Mouse (Mus musculus) activated CD4-positive, CD25-positive, alpha-beta regulatory T cell (primary cell): ENCODE measurements around the gene Ppp1r14b. TPM values are rescaled to one million over a fixed set of nuclear protein-coding genes. Genes with fewer than 3 reads are reported as not detected.

Source experiments
- polyA plus RNA-seq, 2 experiments: library from polyadenylated mRNA; unstranded; fragments of 100-300 nt; shearing (Covaris generic); gene quantifications; one replicate each; pipeline ENCODE4 v1.2.1; 2017

The Ppp1r14b gene
- polyA plus RNA-seq = 100 to 1,000 TPM; 131 to 187 TPM

DNA sequence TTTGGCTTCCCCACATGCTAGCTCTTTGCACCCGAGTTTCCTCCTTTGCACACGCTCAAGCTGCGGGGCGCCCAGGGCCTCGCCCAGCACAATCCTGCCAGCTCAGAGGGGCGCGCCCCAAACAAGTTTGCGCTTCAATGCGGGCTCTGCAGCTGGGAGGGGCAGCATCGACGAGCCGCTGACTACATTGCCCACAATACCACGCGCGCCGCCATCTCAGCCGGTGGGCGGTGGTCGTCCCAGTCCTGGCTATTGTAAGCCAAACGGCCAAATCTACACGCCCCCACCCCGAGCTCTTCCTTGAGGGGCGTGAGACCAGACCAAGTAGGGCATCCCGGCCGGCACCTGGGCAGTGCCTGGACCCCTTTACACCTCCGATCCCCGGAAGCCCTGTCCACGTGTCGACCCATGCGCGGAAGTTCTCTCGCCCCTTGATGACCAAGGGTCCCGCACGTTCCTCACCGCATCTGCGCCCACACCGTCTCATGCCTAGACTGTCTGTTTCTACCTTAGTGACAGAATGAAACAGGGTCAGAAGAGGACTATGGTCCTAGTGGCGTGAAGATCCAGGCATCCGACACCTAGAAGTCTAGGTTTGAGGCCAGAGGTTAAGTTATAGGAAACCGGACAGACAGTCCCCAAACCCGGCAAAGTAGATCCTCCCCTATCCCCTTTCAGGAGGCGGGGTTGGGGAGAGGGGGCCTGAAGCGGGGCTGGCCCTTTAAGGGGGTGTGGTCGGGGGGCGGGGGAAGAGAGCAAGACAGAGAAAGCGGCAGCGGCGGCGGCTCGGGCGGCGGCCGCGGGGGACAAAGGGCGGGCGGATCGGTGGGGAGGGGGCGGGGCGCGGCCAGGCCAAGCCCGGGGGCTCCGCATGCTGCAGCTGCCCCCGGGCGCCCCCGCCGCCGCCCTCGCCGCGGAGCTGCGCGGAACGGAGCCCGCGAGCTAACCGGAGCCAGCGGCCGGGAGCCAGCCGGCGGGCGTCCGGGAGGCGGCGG lies at the start of gene Ppp1r14b:
Gene Ppp1r14b (plus strand): TSS at position 758 of the 995 bp plus-strand sequence.

DNA sequence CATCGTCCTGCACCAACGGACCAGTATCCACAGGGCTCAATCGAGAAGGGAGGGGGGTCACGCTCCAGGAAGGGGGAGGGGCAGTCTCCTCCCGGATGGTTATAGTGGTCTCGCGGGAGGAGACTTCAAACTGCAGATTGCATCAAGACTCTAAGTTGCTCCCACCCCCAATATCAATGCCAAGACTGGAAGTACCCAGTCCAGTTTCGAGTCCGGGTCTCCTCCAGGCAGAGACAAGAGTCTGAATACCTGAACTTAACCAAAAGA lies 49.5 kb upstream of the Ppp1r14b start, which contains the start of gene Catsperz:
Gene Catsperz (minus strand): TSS at position 74 of the 267 bp plus-strand sequence.

DNA sequence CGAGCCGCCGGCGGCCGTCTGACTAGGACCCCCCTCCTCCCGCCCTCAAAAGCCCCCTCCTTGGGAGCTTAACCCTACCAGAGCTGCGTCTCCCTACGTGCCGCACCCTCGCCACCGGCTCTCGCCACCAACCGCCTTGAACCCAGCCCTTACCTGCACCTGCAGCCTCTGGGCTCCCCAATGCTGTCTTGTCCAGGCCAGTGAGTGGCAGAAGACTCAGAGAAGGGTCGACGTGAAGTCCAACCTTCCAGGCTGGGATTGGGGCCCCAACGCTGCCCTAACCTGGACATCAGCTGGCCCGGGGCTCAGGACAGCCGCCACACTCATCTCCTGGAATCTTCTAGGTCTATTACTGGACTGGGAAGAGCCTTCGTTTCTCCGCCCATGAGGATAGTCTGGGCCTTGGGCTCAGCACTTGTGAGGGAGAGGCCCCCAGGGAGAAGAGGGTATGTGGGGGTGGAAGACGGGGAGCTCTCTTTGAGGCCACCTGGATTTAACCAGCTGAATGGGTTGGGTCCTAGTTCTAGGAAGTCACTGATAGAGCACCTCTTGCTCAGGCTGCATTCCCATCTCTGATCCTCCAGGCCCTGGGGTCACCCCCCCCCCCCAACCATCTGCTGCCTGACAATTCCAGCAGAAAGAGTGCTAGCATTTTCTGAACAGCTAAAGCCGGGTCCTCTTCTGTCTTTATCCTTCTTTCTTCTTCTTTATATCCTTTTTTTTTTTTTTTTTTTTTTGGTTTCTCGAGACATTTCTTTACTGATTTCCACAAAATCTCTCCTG lies 40.4 kb upstream of the Ppp1r14b start, which contains the start of gene Kcnk4:
Gene Kcnk4 (minus strand): TSS at position 321 of the 783 bp plus-strand sequence.

DNA sequence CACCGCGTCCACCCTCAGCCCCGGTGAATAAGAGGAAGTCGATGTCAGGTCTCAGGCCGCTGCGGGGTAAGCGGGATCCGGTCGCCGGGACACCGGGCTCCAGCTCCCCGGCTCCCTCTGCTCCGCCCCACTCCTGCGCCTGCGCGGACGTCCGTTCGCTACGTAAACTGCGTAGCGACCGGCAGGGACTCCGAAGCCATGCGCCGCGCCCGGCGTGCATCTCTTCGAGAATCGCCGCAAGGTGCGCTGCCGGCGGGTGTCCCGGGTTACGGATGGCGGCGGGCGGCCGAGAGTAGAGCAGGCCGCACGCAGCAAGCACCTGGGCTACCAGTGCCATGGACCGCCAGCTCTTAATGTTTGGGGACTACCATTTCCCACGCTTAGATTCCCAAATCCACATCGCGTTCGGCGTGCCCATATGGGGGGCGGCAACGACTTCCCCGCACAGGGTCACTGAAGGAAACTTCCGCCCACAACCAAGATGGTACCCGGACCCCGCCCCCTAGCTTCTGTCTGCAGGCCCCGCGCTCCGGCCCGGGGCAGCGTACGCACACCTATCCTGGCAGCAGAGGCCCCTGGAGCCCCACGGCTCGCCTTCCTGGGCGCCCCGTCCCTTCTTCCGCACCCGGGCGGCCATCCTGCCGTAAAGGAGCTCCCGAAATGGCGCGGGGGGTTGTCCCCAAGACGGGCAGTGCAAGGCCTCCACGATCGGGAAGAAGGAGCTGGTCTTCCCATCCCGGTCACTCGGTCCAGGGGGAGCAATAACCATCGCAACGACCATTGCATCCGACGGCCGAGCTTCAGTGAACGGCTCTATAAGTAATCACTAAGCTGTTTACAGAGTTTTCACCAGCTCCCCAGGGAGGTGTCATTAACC lies 33.2 kb upstream of the Ppp1r14b start, which contains the start of gene Bad:
Gene Bad (plus strand): TSS at position 490 of the 877 bp plus-strand sequence.

DNA sequence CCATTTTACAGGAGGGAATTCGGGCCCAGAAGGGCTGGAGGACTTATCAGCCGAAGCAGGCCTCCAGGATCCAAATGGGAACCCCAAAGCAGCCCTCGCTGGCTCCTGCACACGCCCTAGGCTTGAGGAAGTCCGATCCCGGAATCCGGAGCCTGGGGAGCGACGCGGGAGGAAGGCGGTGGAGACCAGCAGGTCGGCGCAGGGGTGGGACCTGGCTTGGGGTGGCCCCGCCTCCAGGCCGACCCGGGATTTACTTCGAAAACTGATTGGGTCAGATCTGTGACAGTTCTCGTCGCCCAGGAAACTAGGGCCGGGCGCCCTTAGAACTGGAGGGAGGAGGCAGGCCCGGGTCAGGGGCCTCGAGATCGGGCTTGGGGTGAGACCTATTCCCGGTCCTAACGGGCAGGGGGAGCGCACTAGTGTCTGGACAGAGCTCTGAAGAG lies 32.5 kb upstream of the Ppp1r14b start, which contains the start of gene Gpr137:
Gene Gpr137 (minus strand): TSS at position 232 of the 443 bp plus-strand sequence.

DNA sequence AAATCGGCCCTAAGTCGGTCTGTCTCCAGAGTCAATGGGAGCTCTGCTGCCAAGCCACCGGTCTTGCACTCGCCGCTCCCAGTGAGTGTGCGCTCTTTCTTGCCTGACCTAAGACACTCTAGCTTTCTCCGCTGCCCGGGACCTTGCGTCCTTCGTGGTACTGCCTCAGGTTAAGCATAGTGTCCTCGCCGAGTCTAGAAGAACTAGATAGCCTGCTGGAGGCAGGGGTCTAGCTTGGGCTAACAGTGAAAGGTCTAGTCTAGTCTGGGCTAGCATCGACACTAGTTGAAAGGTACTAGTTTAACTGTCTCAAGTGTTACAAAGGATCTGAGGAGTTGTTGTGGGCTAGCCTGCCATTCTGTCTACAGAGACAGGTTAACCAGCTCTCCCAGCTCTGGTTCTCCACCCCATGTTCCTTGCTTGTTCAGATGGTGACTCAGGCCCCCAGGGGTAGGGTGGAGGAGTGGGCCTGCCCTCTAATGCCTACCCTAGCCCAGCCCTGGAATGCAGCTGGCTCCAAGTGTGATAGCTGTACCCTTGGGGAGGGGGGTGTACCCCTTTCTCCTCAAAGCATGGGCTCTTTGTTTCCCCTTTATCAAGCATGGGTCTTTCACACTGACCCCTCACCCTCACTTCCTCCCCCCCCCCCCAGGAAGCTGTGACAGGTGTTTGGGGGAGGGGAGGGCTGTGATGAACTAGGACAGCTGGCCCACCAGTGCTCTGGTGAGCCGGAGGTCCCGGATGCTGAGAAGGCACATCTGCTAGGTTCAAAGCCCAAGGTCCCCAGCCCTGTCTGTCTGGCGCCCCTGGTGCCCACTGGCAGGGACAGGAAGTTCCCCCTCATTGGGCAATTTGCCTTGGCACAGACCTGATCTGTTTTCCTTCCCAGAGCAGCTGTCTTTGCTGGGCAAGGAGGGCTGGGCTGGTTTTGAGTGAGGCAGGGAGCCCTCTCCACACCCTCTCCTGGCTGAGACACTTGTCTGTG lies 1.1 kb downstream of the Ppp1r14b start, which contains the start of gene Plcb3:
Gene Plcb3 (minus strand): TSS at position 934 of the 985 bp plus-strand sequence.

DNA sequence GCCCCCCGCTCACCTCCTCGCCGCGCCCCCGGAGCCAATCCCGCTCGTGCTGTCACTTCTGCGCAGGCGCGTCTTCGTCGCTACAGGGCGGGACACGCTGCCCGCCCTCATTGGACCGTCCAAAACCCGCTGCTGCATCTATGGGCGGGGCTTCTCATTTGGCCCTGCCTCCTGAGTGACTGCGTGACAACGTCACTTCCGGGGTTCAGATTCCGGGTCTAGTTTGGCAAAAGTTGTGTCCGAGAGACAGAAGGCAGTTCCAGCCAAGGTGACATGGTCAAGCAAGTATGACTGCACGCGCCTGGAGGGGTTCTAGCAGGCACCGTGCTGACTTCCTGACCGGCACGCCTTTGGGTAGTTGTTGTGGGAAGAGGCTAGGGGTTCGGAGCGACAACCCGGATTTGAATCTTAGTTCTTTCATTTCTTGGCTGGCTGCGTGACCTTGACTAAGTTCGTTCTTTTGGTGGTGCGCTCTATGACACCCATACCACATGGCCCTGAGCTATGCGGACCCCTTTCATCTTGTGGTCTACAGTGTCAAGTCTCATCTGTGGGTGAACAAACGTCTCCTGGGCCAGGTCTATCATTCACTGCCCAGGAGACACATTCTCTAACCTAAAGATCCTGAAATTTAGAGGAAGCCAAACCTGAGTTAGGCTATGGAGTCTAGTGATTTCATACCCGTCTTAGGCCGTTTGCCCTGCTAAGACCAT lies 5.8 kb downstream of the Ppp1r14b start, which contains the start of gene Fkbp2:
Gene Fkbp2 (minus strand): TSS at position 121 of the 713 bp plus-strand sequence.

DNA sequence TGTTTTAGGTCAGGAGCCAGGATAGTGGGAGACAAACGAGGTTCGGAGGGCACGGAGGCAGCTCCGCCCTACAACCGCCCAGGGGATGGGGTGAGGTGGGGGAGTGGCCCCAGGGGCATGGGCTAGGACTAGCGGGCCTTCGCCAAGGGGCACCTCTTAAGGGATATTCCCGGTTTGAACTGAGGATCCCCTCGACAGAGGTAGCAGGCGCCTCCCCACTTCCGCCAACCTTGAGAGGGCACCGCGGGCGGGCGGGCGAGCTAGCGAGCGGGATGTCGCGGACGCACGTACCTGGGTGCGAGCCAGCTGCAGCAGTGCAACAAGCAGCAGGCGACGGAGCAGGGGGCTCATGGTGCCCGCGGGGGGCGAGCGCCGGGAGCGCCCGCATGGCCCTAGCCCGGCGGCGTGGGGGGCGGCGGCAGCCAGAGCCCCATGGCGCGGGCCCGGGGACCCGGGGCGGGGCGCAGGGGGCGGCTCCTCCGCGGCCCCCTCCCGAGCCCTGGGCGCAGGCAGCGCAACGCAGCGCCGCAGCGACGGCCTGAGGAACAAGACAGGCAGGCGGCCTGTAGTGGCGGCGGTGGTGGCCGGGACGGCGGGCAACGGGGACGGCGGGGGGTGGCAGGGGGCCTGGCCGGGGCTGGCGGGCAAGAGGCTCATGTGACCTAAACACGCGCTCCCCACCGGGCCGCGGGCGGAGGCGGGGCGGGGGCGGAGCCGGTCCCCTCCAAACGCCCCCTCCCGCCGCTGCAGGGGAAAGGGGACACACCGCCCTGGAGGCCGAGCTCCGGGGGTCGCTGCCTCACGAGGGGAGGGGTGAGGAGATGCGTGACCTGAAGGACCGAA lies 12.5 kb downstream of the Ppp1r14b start, which contains the start of gene Vegfb:
Gene Vegfb (minus strand): TSS at position 591 of the 843 bp plus-strand sequence.

DNA sequence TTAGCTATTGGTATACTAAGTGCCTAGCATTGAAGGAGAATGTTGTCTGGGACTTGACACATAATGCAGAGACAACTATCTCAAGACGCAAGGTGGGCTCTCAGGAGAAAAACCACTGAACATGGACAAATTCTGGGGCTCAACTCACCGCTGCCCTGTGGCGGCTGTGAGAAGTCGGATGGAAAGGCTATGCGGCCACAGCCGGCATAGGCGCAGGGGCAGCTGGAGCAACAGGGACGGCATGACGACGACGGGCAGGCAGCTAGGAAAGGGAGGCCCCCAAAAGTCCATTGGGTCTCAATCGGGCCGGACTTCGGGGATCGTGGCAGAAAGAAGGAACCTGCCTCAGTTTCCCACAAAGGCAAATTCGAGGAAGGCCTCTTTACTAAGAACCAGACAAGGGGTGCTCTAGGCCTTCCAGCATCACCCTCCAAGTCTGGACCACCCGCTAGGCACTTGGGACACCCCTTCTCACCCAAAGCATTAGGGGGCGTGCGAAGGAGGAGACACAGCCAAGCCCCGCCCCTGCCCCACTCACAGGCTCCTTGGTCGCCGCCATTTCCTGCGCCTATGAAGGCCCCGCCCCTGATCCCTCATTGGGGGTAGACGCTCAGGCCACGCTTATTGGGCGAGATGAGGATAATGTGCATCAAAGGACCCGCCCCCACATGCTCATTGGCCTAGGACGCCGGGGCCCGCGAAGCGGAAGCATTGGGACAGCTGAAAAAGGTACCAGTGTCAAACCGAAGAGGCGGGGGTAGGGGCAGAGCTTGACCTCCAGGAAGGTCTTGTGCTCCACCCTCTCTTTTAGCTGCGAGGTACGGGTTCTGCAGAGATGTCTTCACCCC lies 17.5 kb downstream of the Ppp1r14b start, which contains the start of gene Dnajc4:
Gene Dnajc4 (minus strand): TSS at position 562 of the 848 bp plus-strand sequence.

DNA sequence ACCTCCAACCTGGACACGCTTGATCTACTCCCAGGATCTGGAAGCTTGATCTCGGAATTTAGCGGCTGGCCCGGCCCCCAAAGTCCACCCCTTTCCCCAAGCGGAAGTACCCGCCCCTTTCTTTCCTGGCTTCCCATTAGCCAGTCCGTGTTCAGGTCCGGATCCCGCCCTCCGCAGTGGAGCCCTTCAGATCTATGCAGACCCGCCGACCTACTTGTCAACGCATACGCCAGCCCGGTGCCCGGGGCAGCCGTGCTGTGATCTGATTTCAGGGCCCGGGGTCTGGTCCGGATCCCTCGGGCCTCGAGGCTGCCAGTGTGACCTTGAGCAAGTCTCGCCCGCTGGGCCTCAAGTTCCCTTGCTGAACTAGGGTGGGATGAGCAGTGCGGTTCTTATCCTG lies 21.2 kb downstream of the Ppp1r14b start, which contains the start of the genes Nudt22 and Trpt1:
Gene Nudt22 (minus strand): TSS at position 112 of the 400 bp plus-strand sequence.
Gene Trpt1 (plus strand): TSS at position 126 of the 400 bp plus-strand sequence.

DNA sequence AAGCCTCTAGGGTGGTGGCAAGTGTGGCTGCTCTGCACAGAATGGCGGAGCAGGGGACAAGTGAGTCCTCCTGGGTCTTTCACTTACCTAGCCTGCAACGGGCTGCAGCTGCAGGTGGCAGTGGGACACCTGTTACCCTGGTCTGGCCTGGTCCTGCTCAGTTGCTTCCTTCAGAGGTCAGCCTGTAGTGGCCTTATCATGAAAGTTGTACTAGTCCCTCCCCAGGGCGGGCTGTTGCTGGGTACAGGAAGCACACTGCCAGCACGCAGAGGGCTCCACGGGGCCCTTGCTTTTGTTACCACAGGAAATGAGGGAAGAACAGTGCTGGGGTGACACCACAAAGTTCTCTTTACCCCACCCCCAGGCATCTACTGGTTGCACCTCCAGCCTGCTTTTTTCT lies 44.4 kb downstream of the Ppp1r14b start, which contains the start of gene Fermt3:
Gene Fermt3 (minus strand): TSS at position 279 of the 400 bp plus-strand sequence.

Other genes with a start within 250 kb of the Ppp1r14b start
- 10 to 100 TPM; 32.1 to 47.3 TPM for gene Rps6ka4, start 134.3 kb upstream of the Ppp1r14b start, polyA plus RNA-seq
- 10 to 100 TPM; 30.5 to 40.5 TPM for gene Ccdc88b, start 116.8 kb upstream of the Ppp1r14b start, polyA plus RNA-seq
- 100 to 1,000 TPM; 129 to 191 TPM for gene Trmt112, start 65.3 kb upstream of the Ppp1r14b start, polyA plus RNA-seq
- gene Prdx5, start 64.9 kb upstream of the Ppp1r14b start, polyA plus RNA-seq = 100 to 1,000 TPM; 217 to 252 TPM
- gene Esrra, start 53.2 kb upstream of the Ppp1r14b start, polyA plus RNA-seq = 10 to 100 TPM; 23.4 to 32.9 TPM
- under 1 TPM in 1 of 2 experiments, not detected in 1; 0.33 TPM for gene Catsperz, start 49.6 kb upstream of the Ppp1r14b start, polyA plus RNA-seq
- gene Kcnk4, start 40.5 kb upstream of the Ppp1r14b start, polyA plus RNA-seq = under 1 TPM in 1 of 2 experiments, not detected in 1; 0.69 TPM
- 10 to 100 TPM; 42.6 to 47.0 TPM for gene Bad, start 33.1 kb upstream of the Ppp1r14b start, polyA plus RNA-seq
- 10 to 100 TPM in 1 of 2 experiments, 1 to 10 TPM in 1; 9.9 to 16.8 TPM for gene Gpr137, start 32.5 kb upstream of the Ppp1r14b start, polyA plus RNA-seq
- gene Plcb3, start 1.5 kb downstream of the Ppp1r14b start, polyA plus RNA-seq = 10 to 100 TPM; 13.2 to 40.9 TPM
- 10 to 100 TPM; 38.9 to 52.9 TPM for gene Fkbp2, start 5.5 kb downstream of the Ppp1r14b start, polyA plus RNA-seq
- gene Vegfb, start 12.7 kb downstream of the Ppp1r14b start, polyA plus RNA-seq = 1 to 10 TPM; 6.6 to 6.7 TPM
- 10 to 100 TPM; 39.0 to 42.5 TPM for gene Dnajc4, start 17.6 kb downstream of the Ppp1r14b start, polyA plus RNA-seq
- gene Nudt22, start 21.1 kb downstream of the Ppp1r14b start, polyA plus RNA-seq = 10 to 100 TPM; 22.2 to 30.1 TPM
- gene Trpt1, start 21.2 kb downstream of the Ppp1r14b start, polyA plus RNA-seq = 1 to 10 TPM; 5.4 to 5.7 TPM
- 100 to 1,000 TPM; 317 to 350 TPM for gene Fermt3, start 44.5 kb downstream of the Ppp1r14b start, polyA plus RNA-seq
- gene Stip1, start 65.0 kb downstream of the Ppp1r14b start, polyA plus RNA-seq = 100 to 1,000 TPM; 136 to 151 TPM
- gene Macrod1, start 81.8 kb downstream of the Ppp1r14b start, polyA plus RNA-seq = 10 to 100 TPM in 1 of 2 experiments, 1 to 10 TPM in 1; 9.7 to 21.0 TPM
- gene Flrt1, start 130.8 kb downstream of the Ppp1r14b start, polyA plus RNA-seq = not detected
- gene Otub1, start 231.3 kb downstream of the Ppp1r14b start, polyA plus RNA-seq = 10 to 100 TPM; 71.3 to 73.8 TPM
- 100 to 1,000 TPM; 523 to 580 TPM for gene Cox8a, start 242.6 kb downstream of the Ppp1r14b start, polyA plus RNA-seq